Mouse (Mus musculus): ENCODE measurements around the gene Ambra1. TPM values are rescaled to one million over a fixed set of nuclear protein-coding genes. Genes with fewer than 3 reads are reported as not detected.
"Not testable (repeated sequence)": the region's sequence is repeated elsewhere in the genome, so short reads cannot be mapped to it uniquely, and the experiment has no call there.

Ambra1 gene
- polyA plus RNA-seq, 1 experiment from 2014 or later, result 22.3 TPM

DNA sequence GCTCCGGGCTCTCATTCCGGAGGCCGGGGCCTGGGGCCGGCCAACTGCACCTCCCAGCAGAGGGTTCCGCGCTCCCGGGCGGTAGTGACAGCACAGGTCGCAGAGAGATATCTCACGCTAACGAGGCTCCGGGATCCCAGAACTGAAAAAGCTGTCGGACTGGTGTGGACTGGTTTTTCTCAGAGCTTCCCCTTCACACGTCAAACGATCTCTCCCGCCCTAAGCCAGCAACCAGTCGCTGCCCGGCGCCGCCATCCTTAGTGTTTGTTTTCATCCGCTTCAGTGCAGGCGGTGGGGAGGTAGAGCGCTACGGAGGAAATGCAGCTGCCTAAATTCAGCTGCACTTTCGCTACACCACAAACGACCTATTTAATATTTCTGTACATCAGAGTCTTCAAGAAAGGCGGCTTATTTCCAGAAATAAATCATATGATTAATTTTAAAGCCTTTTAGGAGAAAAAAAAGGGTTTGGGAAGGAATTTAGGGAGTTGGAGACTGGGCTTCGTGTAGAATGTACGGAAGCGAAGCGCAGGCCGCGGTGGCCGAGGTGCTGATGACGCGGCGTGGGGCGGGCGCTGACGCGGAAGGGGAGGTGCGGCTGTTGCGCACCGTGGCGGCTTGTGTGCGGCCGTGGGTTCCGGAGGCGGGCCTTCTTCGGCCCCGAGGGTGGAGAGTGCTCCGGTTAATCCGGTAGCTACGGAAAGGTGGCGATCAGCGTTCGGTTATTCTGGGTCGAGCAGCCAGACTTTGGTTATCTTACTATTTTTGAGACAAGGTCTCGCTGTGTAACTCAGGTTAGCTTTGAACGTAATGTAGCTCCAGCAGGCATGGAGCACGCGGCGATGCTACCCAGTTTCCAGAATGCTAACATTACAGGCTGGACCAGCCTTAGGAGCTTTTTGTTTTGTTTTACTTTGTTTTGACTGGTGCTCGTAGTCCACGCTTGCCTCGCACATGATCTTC is 19.4 kb upstream of the Ambra1 start, which contains the start of the genes Atg13 and Harbi1:
Atg13 (minus strand) TSS at position 305 of the 963 bp plus-strand sequence.
Harbi1 (plus strand) TSS at position 581 of the 963 bp plus-strand sequence.
- H3K9me3 ChIP-seq, result no peaks in the 10 kb centered on the region
- peak within 1 kb of the TSS; percentile 81 for H3K9ac ChIP-seq (replicated peaks)
- no peaks in the 10 kb centered on the region for H3K27me3 ChIP-seq
- H3K4me1 ChIP-seq (replicated peaks), result peaks cover 13% of the 10 kb centered on the region
- ATAC-seq (ENCODE audit: insufficient number of reproducible peaks, insufficient read depth, low FRiP score, low TSS enrichment, low read depth), result peak; percentile 96
- H3K27ac ChIP-seq, result peak within 1 kb of the TSS; percentile 89
- under 1% methylated on average over 66 of the region's 66 CpGs for WGBS
- peak within 1 kb of the TSS; percentile 86 for H3K4me2 ChIP-seq
- H3K36me3 ChIP-seq, result peaks cover 10% of the 10 kb centered on the region; the same call in 1 of the 2 replicates
- peak within 1 kb of the TSS; percentile 89 for H3K4me3 ChIP-seq (replicated peaks)

DNA sequence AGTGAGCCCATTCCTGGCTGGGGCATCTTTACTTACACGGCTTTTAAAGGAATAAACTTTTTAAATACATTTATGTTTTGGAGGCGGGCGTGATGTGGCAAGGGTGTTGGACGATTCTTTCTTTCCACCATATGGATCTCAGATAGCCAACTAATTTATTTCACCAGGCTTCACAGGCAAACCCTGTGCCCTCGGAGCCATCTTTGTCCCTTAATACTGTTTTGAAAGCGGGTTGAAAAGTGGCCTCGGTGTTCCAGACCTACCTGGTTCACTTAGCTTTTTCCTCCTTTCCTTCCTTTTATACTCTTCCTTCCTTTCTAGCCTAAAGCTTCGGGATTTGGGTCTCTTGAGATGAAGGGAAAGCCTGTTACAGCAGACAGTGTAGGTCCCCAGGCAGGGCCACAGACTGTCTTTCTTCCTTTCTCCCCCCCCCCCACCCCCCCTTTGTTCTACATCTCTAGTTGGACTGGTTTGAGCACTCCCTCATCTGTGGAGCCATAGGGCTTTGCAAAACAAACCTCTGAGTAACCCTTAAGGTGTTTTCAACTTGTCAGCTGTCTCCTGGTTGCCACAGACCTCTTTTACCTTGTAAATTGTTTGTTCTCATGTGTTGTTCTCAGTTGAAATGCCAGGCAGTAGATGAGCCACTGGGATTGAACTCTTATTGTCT is 18.5 kb upstream of the Ambra1 start:
- Histone ChIP-seq H3K27me3 (no peaks in the 10 kb centered on the region), H3K36me3 (peaks cover 17% of the 10 kb centered on the region), H3K9me3 (no peaks in the 10 kb centered on the region), H3K4me3 (replicated peaks) (peak overlapping the region; percentile 89), H3K9ac (replicated peaks) (peak overlapping the region; percentile 81), H3K4me1 (replicated peaks) (peaks cover 13% of the 10 kb centered on the region), H3K27ac (peak overlapping the region; percentile 89), H3K4me2 (peak overlapping the region; percentile 86)
- no peak for ATAC-seq (ENCODE audit: insufficient number of reproducible peaks, insufficient read depth, low FRiP score, low TSS enrichment, low read depth)
- 6% methylated on average over 8 of the region's 8 CpGs for WGBS

DNA sequence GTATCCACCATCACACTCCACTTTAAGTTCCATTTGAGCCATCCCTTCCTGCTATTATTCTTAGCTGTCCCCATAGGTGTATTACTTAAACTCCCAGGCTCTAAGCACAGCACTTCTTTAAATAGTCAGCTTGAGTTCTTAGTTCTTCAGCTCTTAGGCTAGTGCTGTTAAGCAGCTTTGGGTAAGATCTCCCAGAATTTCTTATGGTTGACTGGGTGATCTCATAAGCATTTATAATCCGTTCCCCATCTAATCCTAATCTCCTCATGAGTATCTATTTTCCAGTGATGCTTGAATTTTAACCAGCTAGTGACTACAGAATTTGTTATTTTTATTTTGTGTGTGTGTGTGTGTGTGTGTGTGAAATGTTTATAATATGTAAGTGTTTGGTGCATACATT is 15.0 kb upstream of the Ambra1 start:
- H3K27ac ChIP-seq, result no peak overlapping the region
- H3K36me3 ChIP-seq, result peaks cover 34% of the 10 kb centered on the region
- no peaks in the 10 kb centered on the region for H3K27me3 ChIP-seq
- ATAC-seq (ENCODE audit: insufficient number of reproducible peaks, insufficient read depth, low FRiP score, low TSS enrichment, low read depth), result no peak
- H3K9me3 ChIP-seq, result no peaks in the 10 kb centered on the region
- H3K4me1 ChIP-seq (replicated peaks), result peaks cover 7% of the 10 kb centered on the region
- H3K9ac ChIP-seq (replicated peaks), result no peak overlapping the region
- H3K4me3 ChIP-seq (replicated peaks), result no peak overlapping the region
- no peak overlapping the region for H3K4me2 ChIP-seq
- WGBS, result 93% methylated on average over 1 of the region's 1 CpGs

DNA sequence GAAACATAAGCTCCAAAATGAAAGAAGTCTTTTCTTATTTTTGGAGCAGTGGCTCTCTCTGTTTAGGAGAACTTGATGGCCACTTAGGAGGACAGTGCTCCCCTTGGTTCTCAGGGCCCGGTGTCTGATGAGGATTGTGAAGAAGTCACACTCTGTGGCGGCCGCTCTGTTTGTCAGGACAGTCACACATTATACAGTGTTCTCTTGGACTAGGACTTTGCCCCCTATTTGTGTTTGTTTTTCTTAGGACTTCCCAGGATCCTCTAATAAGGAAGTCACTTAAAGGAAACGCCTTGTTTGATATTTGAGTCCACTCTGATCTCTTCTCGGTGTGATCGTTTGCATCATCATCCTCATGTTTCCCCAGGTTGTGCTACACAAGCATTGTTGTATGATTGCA is 11.7 kb upstream of the Ambra1 start:
- peaks cover 50% of the 10 kb centered on the region for H3K36me3 ChIP-seq
- ATAC-seq (ENCODE audit: insufficient number of reproducible peaks, insufficient read depth, low FRiP score, low TSS enrichment, low read depth), result no peak

DNA sequence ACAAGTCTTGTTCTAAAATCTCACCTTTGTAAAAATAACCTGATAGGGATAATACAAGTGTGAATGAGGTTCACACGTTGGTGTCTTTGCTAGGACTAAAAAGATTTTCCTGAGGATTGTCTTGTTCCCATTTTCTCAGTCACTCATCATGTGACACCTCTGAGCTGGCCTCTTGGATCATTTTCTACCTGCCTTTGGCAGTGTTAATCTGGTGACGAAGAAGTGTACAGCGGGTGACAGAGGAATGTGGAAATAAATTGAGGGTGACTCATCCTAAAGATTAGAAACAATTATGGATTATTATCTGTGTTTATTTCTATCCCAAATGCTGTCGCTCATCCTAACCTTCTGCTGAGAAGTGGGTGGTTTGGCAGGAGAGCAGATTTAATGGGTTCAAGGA is 6.6 kb upstream of the Ambra1 start:
- Histone ChIP-seq H3K27me3 (0 out of 2 replicates have a peak, but pooled peaks cover 6% of the 10 kb centered on the region), H3K27ac (no peak overlapping the region), H3K9ac (replicated peaks) (no peak overlapping the region), H3K4me3 (replicated peaks) (no peak overlapping the region), H3K9me3 (no peaks in the 10 kb centered on the region), H3K36me3 (peaks cover 24% of the 10 kb centered on the region), H3K4me2 (no peak overlapping the region), H3K4me1 (replicated peaks) (no peaks in the 10 kb centered on the region)
- 72% methylated on average over 4 of the region's 4 CpGs for WGBS
- ATAC-seq (ENCODE audit: insufficient number of reproducible peaks, insufficient read depth, low FRiP score, low TSS enrichment, low read depth), result no peak

More for the DNA sequence above, 11.7 kb upstream of the Ambra1 start:
- Histone ChIP-seq H3K27ac (no peak overlapping the region), H3K4me2 (no peak overlapping the region), H3K9ac (replicated peaks) (no peak overlapping the region), H3K4me3 (replicated peaks) (no peak overlapping the region), H3K27me3 (no peaks in the 10 kb centered on the region), H3K9me3 (no peaks in the 10 kb centered on the region), H3K4me1 (replicated peaks) (no peaks in the 10 kb centered on the region)
- 86% methylated on average over 6 of the region's 6 CpGs for WGBS

DNA sequence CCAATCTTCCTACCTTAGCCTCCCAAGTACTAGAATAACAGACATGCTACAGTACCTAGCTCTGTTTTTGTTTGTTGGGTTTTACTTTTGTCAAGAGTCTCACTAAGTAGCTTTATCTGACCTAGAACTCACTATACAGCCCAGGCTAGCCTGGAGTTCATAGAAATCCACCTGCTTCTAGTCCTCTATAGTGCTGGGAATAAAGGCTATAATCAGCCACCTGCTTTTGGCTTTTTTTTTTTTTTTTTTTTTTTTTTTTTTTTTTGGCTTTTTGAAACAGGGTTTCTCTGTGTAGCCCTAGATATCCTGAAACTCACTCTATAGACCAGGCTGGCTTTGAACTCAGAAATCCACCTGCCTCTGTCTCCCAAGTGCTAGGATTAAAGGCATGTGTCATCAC is 6.0 kb upstream of the Ambra1 start:
- H3K9me3 ChIP-seq, result no peaks in the 10 kb centered on the region
- H3K4me2 ChIP-seq, result no peak overlapping the region
- no peak overlapping the region for H3K27ac ChIP-seq
- no peak overlapping the region for H3K4me3 ChIP-seq (replicated peaks)
- H3K27me3 ChIP-seq, result 0 out of 2 replicates have a peak, but pooled peaks cover 6% of the 10 kb centered on the region
- ATAC-seq (ENCODE audit: insufficient number of reproducible peaks, insufficient read depth, low FRiP score, low TSS enrichment, low read depth), result no peak
- H3K9ac ChIP-seq (replicated peaks), result no peak overlapping the region
- peaks cover 19% of the 10 kb centered on the region for H3K36me3 ChIP-seq
- H3K4me1 ChIP-seq (replicated peaks), result no peaks in the 10 kb centered on the region

DNA sequence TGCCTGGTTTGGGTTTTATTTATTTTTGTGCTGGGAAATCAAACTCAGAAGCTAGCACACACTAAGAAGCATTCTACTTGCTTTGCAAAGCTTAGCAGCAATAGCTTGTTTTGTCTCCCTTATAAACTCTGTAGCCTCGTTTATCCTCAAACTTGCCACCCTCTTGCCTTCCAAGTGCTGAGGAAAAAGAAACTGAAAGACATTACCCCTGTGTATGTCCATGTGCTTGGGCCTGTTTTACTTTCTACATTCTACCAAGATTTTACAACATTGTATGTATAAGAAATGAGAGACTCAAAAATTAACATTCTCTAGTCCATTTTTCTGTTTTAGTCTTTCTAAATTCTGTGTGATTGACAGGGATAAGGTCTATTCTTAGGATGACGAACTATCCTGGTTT is 5.2 kb upstream of the Ambra1 start:
- 65% methylated on average over 2 of the region's 2 CpGs for WGBS
- no peak for ATAC-seq (ENCODE audit: insufficient number of reproducible peaks, insufficient read depth, low FRiP score, low TSS enrichment, low read depth)
- Histone ChIP-seq H3K9ac (replicated peaks) (no peak overlapping the region), H3K4me2 (no peak overlapping the region), H3K27ac (no peak overlapping the region), H3K4me1 (replicated peaks) (no peaks in the 10 kb centered on the region), H3K36me3 (peaks cover 18% of the 10 kb centered on the region), H3K27me3 (0 out of 2 replicates have a peak, but pooled peaks cover 6% of the 10 kb centered on the region), H3K9me3 (no peaks in the 10 kb centered on the region), H3K4me3 (replicated peaks) (no peak overlapping the region)

DNA sequence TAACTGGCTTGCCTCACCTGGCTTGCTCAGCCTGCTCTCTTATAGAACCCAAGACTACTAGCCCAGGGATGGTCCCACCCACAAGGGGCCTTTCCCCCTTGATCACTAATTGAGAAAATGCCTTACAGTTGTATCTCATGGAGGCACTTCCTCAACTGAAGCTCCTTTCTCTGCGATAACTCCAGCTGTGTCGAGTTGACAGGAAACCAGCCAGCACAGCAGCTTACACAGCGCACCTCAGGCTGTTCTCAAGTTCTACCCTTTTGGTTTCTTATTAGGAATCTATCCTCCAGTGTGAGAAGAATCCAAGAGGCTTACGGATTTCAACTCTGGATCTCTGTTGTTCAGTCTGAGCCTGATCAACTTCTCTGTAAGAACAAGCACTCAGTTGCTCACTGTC is 4.5 kb upstream of the Ambra1 start:
- not testable (repeated sequence) for H3K9ac ChIP-seq (replicated peaks); ATAC-seq (ENCODE audit: insufficient number of reproducible peaks, insufficient read depth, low FRiP score, low TSS enrichment, low read depth); H3K4me2 ChIP-seq; H3K9me3 ChIP-seq; H3K27ac ChIP-seq; H3K27me3 ChIP-seq; H3K4me1 ChIP-seq (replicated peaks); H3K4me3 ChIP-seq (replicated peaks)
- H3K36me3 ChIP-seq, result peaks cover 10% of the 10 kb centered on the region
- WGBS, result 56% methylated on average over 4 of the region's 4 CpGs

DNA sequence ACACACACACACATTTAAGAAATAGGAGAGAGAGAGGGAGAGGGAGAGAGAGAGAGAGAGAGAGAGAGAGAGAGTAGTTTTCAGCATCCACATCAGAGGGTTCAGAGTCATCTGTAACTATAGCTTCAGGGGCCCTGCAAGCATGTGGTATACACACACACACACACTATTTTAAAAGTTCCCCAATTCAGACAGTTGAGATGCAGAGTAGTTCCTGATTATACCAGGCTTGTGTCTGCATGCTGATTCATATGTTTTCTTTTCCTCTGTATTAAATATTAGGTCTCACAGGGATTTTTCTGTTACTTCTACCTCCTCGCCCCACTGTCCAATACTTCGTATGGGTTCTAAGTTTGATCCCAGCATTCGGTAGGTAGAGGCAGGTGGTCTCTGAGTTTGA is 2.9 kb upstream of the Ambra1 start:
- Histone ChIP-seq H3K4me1 (replicated peaks) (no peaks in the 10 kb centered on the region), H3K9ac (replicated peaks) (no peak overlapping the region), H3K36me3 (no peaks in the 10 kb centered on the region), H3K27ac (no peak overlapping the region), H3K9me3 (no peaks in the 10 kb centered on the region), H3K4me3 (replicated peaks) (no peak overlapping the region), H3K27me3 (0 out of 2 replicates have a peak, but pooled peaks cover 6% of the 10 kb centered on the region), H3K4me2 (no peak overlapping the region)
- 85% methylated on average over 3 of the region's 3 CpGs for WGBS
- ATAC-seq (ENCODE audit: insufficient number of reproducible peaks, insufficient read depth, low FRiP score, low TSS enrichment, low read depth), result no peak

DNA sequence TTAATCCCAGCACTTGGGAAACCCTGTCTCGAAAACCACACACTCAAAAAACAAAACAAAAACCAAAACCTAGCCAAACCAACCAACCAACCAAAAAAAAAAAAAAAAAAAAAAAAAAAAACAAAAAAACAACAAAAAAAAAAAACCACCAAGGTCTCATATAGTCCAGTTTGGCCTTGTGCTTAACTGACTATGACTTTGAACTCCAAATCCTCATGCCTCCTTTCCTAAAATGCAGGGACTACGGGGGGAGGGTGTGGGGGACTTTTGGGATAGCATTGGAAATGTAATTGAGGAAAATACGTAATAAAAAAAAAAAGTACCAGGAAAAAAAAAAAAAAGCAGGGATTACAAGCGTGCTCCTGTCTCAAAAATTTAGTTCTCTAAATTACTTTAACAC is 363 bp upstream of the Ambra1 start:
- peaks cover 3% of the 10 kb centered on the region; the same call in 1 of the 2 replicates for H3K36me3 ChIP-seq
- H3K27me3 ChIP-seq, result 0 out of 2 replicates have a peak, but pooled peaks cover 6% of the 10 kb centered on the region
- peak overlapping the region; percentile 97 for H3K4me3 ChIP-seq (replicated peaks)
- 0 out of 2 replicates have a peak overlapping the region, but pooled peaks have one; percentile 97 for H3K9ac ChIP-seq (replicated peaks)
- H3K4me1 ChIP-seq (replicated peaks), result no peaks in the 10 kb centered on the region
- no peak for ATAC-seq (ENCODE audit: insufficient number of reproducible peaks, insufficient read depth, low FRiP score, low TSS enrichment, low read depth)
- 21% methylated on average over 4 of the region's 4 CpGs for WGBS
- no peaks in the 10 kb centered on the region for H3K9me3 ChIP-seq
- H3K4me2 ChIP-seq, result peak overlapping the region; percentile 61
- no peak overlapping the region for H3K27ac ChIP-seq

DNA sequence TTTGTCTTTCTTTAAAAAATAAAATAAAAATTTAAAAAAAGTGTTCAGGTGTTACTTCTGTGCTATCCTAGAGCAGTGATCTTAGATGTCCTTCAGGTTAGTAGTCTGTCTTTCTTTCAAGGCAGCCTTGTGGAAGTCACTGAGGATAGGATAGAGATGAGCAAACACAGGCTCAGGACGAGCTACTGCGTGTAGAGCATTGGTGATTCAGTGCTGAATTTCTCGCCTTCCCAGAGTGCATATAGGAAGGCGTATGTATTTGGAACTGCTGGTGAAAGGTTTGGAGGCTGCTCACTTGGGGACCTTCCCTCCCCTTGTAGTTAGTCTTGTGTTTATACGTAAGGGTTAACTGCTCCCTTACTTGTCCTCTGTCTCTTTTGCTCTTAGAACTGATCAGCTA is 5.3 kb downstream of the Ambra1 start:
- WGBS, result 89% methylated on average over 5 of the region's 5 CpGs

More for the DNA sequence above, 5.3 kb downstream of the Ambra1 start:
- H3K4me3 ChIP-seq (replicated peaks), result no peak overlapping the region
- no peaks in the 10 kb centered on the region for H3K27me3 ChIP-seq
- H3K9me3 ChIP-seq, result no peaks in the 10 kb centered on the region
- H3K27ac ChIP-seq, result no peak overlapping the region
- H3K4me1 ChIP-seq (replicated peaks), result no peaks in the 10 kb centered on the region
- H3K9ac ChIP-seq (replicated peaks), result no peak overlapping the region
- ATAC-seq (ENCODE audit: insufficient number of reproducible peaks, insufficient read depth, low FRiP score, low TSS enrichment, low read depth), result no peak
- H3K4me2 ChIP-seq, result no peak overlapping the region
- peaks cover 3% of the 10 kb centered on the region; the same call in 1 of the 2 replicates for H3K36me3 ChIP-seq
